Comparison of ENCODE assay signal across 9 mouse cellular contexts in the genomic region with DNA sequence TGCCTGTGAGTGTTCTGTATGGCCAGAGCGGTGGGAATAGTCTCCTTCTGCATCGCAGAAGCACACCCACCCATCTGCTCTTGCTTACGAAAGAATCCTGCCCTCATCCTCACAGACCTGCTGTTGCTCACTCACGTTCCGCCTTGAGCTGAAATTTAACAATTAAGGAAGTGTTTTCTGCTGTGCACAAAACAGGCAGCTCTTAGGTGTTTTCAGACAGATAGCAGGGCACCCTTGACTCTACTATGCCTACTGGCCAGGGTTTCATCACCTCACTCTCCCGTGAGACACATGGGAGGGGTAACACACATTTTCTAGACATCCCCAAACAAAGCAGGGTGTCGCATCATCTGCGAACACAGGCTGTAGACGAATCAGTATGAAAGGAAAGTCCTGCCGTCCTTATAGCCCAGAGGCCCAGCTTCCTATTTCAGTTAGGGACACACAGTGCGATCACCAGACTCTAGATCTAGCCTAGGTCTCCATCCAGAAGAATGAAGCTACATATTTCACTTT. TPM values are rescaled to one million over a fixed set of nuclear protein-coding genes. Genes with fewer than 3 reads are reported as not detected.
DNase-seq lines count a peak whose midpoint lies in the region; ATAC-seq and TF ChIP-seq lines count a peak whose summit lies in the region.
"Had no signal": no experiment of that assay in that cellular context is flagged by ENCODE, and none has a peak within 500 bp of the region (broad histone marks: within the 10 kb centered on the region; RNA-seq: fewer than 3 reads in every experiment).

No protein-coding gene starts in this region.

- no peaks in the 10 kb centered on the region for H3K9me3 ChIP-seq in kidney, embryonic 15.5 days (replicated peaks)
- H3K9me3 ChIP-seq in forebrain, embryonic 13.5 days (replicated peaks), result no peaks in the 10 kb centered on the region

- 31% methylated on average over 11 of the region's 11 CpGs for WGBS in kidney, embryonic 15.5 days
- 3% methylated on average over 11 of the region's 11 CpGs for WGBS in bone marrow, adult 2 months
- WGBS in forebrain, embryonic 13.5 days, result 6% methylated on average over 11 of the region's 11 CpGs

- H3K36me3 ChIP-seq in kidney, embryonic 15.5 days, result no peaks in the 10 kb centered on the region
- H3K36me3 ChIP-seq in forebrain, embryonic 13.5 days (ENCODE audit: poor library complexity, severe bottlenecking), result no peaks in the 10 kb centered on the region

- H3K9ac ChIP-seq in kidney, embryonic 15.5 days, result no peak overlapping the region
- H3K9ac ChIP-seq in forebrain, embryonic 13.5 days, result peak overlapping the region; percentile 83

- intact Hi-C loops in left cerebral cortex, postnatal 36 days (cut with DNase I), result loop anchor here (5.0 kb wide), 4 partner anchors 33 to 118 kb away; no protein-coding TSS in a partner anchor

- no peak for TF ChIP-seq POLR2A in bone marrow, adult 2 months (IDR thresholded peaks at IDR 0.05; ENCODE audit: borderline replicate concordance, control insufficient read depth, low read depth, low read length)

- DNase-seq in kidney, adult 8-10 months, result no peak
- DNase-seq in left cerebral cortex, postnatal 36 days (ENCODE audit: low spot score in 2 of 2), result peak; percentile 45 to 57
- peak; percentile 16 to 45 for DNase-seq in monocyte, adult 2 months (ENCODE audit: low read depth in 1 of 2, low spot score in 2 of 2)
- DNase-seq in retina, postnatal 1 day, result no peak

- no peak for ATAC-seq in kidney, embryonic 15.5 days (replicated peaks; ENCODE audit: low FRiP score)
- ATAC-seq in forebrain, embryonic 13.5 days, result peak; percentile 57
- ATAC-seq in activated CD4-positive, CD25-positive, alpha-beta regulatory T cell, adult 4 months, result no peak

- peak overlapping the region; percentile 49 for H3K4me2 ChIP-seq in kidney, embryonic 15.5 days
- peak overlapping the region; percentile 73 for H3K4me2 ChIP-seq in forebrain, embryonic 13.5 days

- peak overlapping the region; percentile 48; the same call in 1 of the 2 replicates for H3K27ac ChIP-seq in kidney, embryonic 15.5 days
- peak overlapping the region; percentile 75 for H3K27ac ChIP-seq in bone marrow, adult 2 months (ENCODE audit: control insufficient read depth, insufficient read depth, low read depth, low read length, poor library complexity)
- peak overlapping the region; percentile 95 for H3K27ac ChIP-seq in forebrain, embryonic 13.5 days

- no peak for TF ChIP-seq CTCF in bone marrow, adult 2 months (IDR thresholded peaks at IDR 0.05; ENCODE audit: control insufficient read depth, insufficient read depth, low read length)

- H3K4me1 ChIP-seq in kidney, embryonic 15.5 days, result peaks cover 35% of the 10 kb centered on the region
- H3K4me1 ChIP-seq in bone marrow, adult 2 months (ENCODE audit: control insufficient read depth, insufficient read depth, low read length), result peaks cover 5% of the 10 kb centered on the region
- H3K4me1 ChIP-seq in forebrain, embryonic 13.5 days, result peaks cover 59% of the 10 kb centered on the region

- H3K27me3 ChIP-seq in kidney, embryonic 15.5 days, result no peaks in the 10 kb centered on the region
- no peaks in the 10 kb centered on the region for H3K27me3 ChIP-seq in forebrain, embryonic 13.5 days

- peak overlapping the region; percentile 28 for H3K4me3 ChIP-seq in kidney, embryonic 15.5 days (replicated peaks)
- peak overlapping the region; percentile 67 for H3K4me3 ChIP-seq in bone marrow, adult 2 months (replicated peaks; ENCODE audit: control insufficient read depth, low read depth, low read length)
- peak overlapping the region; percentile 55 for H3K4me3 ChIP-seq in forebrain, embryonic 13.5 days
- H3K4me3 ChIP-seq: myocyte had no signal

RNA-seq across cellular contexts. Expression of a gene that starts 2.4 kb away (rescaled TPM):
- polyA plus RNA-seq in kidney, embryonic 15.5 days (2015; fragmentation: Nextera tagmentation; extraction: Ambion mirVana), result 51.1 and 56.5 TPM in 2 replicates
- polyA plus RNA-seq in bone marrow, adult 2 months (2011; ENCODE audit: insufficient read depth, insufficient read length, low replicate concordance, missing spikeins), result 8.7 and 23.1 TPM in 2 replicates
- polyA plus RNA-seq in forebrain, embryonic 13.5 days (2015; fragmentation: Nextera tagmentation; extraction: Ambion mirVana), result 304 and 326 TPM in 2 replicates
- 100 to 1,000 TPM; 210 to 214 TPM for total RNA-seq in left cerebral cortex, postnatal 36 days (2021)
- polyA plus RNA-seq in activated CD4-positive, CD25-positive, alpha-beta regulatory T cell, adult 4 months (2017; shearing (Covaris generic)), result 10 to 100 TPM; 66.2 to 77.1 TPM

Comparison
In these comparisons a context has a peak if more than half of its experiments do, and no peak if none do; other contexts are left out.
1. DNase-seq: peak in left cerebral cortex, postnatal 36 days (2 of 2) and monocyte, adult 2 months (2 of 2); none in kidney, adult 8-10 months (0 of 2) and retina, postnatal 1 day (single experiment).
2. Peak in every context shown above with its lines, with median percentiles within 50 percentile points of each other: H3K27ac ChIP-seq and H3K4me3 ChIP-seq.